Mouse (Mus musculus) spleen, embryonic (tissue): ENCODE measurements around the gene Sarnp.

Source experiments
- CTCF ChIA-PET: fragments of 350-600 bp; sonication (Branson Sonifier 250); formaldehyde crosslinking; loops from one replicate; lab custom pipeline; 2022; lab: Charles Lee

The Sarnp gene

DNA sequence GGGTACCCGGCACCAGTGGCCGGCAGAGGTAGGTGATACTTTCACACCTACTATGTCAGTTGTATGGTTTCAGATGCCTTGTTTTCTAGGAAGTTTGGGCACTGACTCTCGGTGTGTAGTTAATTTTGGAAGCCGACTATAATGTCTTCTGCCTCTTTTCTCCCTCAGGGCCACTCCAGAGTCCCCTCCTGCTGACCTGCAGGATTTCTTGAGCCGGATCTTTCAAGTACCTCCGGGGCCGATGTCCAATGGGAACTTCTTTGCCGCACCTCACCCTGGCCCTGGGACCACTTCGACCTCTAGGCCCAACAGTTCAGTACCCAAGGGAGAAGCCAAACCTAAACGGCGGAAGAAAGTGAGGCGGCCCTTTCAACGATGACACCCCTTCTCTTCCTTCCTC is at the start of gene Sarnp:
Gene Sarnp (plus strand): TSS at position 301 of the 400 bp plus-strand sequence.
- CTCF ChIA-PET = no interaction called here

GRCm38 (mm10) chr10:128772895-128773294 is 44.2 kb upstream of the Sarnp start:
- CTCF ChIA-PET = interaction anchor here (0.7 kb wide), 2 partner anchors 122 to 1673 kb away, joined by 7 to 8 read pairs; no protein-coding TSS in a partner anchor

- CTCF ChIA-PET = interaction anchor here (0.6 to 0.7 kb wide), 3 partner anchors 121 to 1674 kb away, joined by 3 to 8 read pairs (median 7); no protein-coding TSS in a partner anchor
Measured at GRCm38 (mm10) chr10:128773685-128774084, 43.4 kb upstream of the Sarnp start.

- CTCF ChIA-PET = no interaction called here
Measured at GRCm38 (mm10) chr10:128778441-128778840, 38.7 kb upstream of the Sarnp start.

GRCm38 (mm10) chr10:128779011-128779795 is 37.9 kb upstream of the Sarnp start:
- CTCF ChIA-PET = no interaction called here

DNA sequence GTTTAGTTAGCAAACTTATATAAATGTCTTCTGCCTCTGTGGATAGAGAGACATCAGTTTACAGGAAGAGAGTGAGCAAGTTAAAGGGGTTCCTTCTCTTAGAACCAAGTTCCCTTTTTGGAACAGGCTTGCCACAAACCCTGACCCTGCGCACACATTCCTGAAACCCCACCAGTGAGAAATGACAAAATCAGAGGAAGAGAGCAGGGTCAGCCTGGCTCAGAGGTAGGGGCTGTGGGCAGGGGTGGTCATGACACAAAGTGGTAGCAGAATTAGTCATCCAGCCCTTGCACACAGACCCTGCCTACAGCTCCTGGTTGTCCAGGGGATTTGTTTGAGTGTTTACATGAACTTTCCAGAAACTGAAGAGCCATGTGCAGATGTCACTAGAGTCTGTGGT is 36.9 kb upstream of the Sarnp start:
- CTCF ChIA-PET = no interaction called here

DNA sequence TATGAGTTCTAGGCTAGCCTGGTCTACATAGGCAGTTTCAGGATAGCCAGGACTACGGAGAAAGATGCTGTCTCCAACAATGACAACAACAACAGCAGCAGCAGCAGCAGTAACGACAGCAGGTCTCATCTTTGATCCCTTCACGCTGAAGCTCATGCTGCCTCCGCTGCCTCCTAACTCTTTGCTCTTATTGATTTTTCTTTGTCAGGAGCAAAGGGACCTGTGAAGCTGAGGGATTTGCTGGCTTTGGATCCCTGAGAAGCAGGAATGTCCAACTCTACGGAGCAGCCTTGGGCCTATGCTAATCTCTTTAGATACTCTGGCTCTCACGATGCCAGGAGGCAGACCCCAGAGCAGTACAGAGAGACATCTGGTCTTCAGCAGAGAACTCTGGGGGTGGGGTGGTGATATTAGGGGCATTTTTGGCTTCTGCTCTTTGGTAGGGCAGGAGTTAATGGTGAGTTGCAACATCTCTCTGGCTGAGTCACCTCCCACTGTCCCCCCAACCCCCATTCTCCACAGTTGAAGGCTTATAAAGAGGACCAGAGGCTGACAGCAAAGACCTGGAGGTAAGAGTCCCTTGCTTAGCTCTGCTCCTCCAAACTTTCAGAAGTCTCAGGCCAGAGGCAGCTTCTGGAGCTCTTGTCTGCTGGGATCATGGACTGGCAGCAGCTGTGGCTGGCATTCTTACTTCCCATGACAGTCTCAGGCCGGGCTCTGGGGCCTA is 26.6 kb upstream of the Sarnp start, which contains the start of gene Mmp19:
Gene Mmp19 (plus strand): TSS at position 513 of the 727 bp plus-strand sequence.
- CTCF ChIA-PET = no interaction called here

DNA sequence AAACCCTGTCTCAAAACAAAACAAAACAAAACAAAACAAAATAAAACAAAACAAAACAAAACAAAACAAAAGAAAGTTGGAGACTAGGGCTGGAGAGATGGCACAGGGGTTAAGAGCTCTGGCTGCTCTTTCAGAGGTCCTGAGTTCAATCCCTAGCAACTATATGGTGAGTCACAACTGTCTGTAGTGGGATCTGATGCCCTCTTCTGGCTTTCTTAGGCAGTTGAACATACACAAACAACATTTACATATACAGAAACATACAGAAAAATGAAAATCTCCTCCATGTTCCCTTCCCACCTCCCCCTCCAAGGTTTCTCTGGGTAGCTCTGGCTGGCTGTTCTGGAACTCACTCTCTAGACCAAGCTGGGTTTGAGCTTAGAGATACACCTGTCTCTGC is 25.1 kb upstream of the Sarnp start:
- CTCF ChIA-PET = interaction anchor here (0.6 kb wide), 2 partner anchors 44 to 91 kb away, joined by 3 to 9 read pairs; no protein-coding TSS in a partner anchor

GRCm38 (mm10) chr10:128793258-128793657 is 23.9 kb upstream of the Sarnp start:
- CTCF ChIA-PET = no interaction called here

- CTCF ChIA-PET = no interaction called here
Measured at GRCm38 (mm10) chr10:128794391-128794790, 22.7 kb upstream of the Sarnp start.

DNA sequence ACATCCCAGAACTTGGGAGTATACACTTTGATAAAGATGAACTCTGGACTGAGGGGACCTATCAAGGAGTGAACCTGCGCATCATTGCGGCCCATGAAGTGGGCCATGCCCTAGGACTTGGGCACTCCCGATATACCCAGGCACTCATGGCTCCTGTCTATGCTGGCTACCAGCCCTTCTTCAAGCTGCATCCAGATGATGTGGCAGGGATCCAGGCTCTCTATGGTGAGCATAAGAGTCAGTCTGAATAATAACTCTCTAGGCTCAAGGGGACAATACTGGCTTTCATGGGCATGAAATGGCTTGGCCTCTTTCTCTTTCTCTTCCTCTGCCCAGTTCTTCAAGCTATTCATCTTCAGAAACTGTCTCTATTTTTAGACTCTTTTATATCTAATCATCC is 21.6 kb upstream of the Sarnp start:
- CTCF ChIA-PET = no interaction called here

DNA sequence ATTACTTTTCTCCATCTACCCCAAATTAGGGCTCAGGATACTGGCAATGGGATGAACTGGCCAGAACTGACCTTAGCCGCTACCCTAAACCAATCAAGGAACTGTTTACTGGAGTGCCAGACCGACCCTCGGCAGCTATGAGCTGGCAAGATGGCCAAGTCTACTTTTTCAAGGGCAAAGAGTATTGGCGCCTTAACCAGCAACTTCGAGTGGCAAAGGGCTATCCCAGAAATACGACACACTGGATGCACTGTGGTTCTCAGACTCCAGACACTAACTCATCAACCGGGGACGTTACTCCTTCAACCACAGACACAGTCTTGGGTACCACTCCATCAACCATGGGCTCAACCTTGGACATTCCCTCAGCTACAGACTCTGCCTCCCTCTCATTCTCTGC is 18.5 kb upstream of the Sarnp start:
- CTCF ChIA-PET = no interaction called here

- CTCF ChIA-PET = no interaction called here
Measured at GRCm38 (mm10) chr10:128801981-128802495, 15.1 kb upstream of the Sarnp start.

DNA sequence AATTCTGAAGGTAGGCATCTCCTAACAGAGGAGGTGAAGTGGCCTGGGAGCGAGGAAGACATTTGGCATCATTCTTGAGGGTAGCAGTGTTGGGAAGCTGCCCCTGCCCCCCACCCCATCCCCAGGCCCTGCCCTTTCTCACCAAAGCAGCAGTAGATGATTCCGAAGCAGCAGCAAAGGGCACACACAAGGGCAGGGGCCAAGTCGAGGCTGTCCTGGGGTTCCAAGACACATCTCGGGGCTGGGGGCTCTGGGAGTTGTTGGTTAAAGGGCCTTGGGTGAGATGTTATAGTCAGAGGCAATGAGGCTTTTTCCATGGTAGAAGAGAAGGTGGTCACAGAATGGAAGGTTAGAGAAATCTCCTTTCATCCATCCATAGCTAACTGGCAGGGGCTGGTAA is 14.2 kb upstream of the Sarnp start:
- CTCF ChIA-PET = interaction anchor here (1.0 kb wide), 1 partner anchor 66 kb away, joined by 3 read pairs; no protein-coding TSS in a partner anchor

DNA sequence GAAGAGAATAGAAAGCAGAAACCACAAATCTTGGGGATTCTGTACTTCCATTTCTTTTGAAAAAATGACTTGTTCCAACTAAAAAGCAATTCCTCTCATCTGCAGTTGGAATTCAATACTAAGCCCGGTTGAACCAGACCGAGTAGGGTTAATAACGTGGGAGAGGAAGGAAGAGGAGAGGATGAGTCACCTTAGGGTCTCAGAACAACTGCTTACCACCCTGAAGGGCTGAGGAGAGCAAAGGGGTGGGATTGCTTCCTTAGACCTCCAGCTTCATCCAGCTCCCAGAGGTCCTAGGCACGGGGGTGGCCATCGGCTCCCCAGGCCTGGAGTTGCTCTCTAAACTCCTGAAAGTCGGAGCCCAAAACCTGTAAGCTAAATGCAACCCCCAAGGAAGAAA is 13.8 kb upstream of the Sarnp start:
- CTCF ChIA-PET = interaction anchor here (1.0 kb wide), 1 partner anchor 67 kb away, joined by 3 read pairs; no protein-coding TSS in a partner anchor

- CTCF ChIA-PET = interaction anchor here (1.0 kb wide), 1 partner anchor 67 kb away, joined by 3 read pairs; no protein-coding TSS in a partner anchor
Measured at GRCm38 (mm10) chr10:128803771-128804270, 13.3 kb upstream of the Sarnp start, which contains the start of gene Dnajc14. TSS of gene Dnajc14 (plus strand) at chr10:128804062.

DNA sequence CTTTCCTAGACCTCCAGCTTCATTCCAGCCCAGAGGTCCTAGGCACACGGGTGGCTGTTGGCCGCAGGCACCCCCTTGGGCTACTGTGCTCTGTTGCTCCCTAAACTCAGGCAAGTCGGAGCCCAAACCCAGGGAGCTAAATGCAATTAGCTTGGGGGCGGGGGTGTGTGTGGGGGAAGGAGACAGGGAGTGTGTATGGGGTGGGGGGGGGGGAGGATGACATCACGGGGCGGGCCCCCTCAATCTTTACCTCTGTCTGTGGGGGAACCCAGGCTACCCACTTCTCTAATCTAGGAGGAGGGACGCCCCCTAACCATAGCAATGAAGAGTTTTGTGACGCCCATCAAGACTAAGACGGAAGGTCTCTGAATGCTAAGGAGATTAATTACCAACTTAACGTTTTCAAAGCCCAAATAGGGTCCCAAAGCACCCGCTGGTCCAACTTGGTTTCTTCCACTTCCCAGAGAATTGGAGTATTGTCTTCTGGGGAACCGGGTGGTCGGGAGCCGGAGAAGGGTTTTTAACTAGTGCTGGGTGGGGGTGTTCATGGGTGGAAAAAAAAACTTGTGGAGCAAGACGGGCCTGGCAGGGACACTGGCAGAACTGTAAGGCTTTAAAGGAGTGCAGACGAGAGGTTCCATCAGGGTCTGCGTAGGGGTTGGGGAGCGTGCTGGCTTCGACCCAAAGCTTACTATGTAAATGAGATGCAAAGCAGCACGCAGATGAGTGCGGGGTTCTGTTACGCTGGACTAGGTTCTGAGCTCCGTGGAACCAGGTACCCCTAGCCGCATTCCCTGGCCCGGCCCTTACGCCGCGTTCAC is 12.7 kb upstream of the Sarnp start, which contains the start of gene Tmem198b:
Gene Tmem198b (minus strand): TSS at position 100 of the 821 bp plus-strand sequence.
- CTCF ChIA-PET = interaction anchor here (0.8 kb wide), 1 partner anchor 55 kb away, joined by 3 read pairs; no protein-coding TSS in a partner anchor

DNA sequence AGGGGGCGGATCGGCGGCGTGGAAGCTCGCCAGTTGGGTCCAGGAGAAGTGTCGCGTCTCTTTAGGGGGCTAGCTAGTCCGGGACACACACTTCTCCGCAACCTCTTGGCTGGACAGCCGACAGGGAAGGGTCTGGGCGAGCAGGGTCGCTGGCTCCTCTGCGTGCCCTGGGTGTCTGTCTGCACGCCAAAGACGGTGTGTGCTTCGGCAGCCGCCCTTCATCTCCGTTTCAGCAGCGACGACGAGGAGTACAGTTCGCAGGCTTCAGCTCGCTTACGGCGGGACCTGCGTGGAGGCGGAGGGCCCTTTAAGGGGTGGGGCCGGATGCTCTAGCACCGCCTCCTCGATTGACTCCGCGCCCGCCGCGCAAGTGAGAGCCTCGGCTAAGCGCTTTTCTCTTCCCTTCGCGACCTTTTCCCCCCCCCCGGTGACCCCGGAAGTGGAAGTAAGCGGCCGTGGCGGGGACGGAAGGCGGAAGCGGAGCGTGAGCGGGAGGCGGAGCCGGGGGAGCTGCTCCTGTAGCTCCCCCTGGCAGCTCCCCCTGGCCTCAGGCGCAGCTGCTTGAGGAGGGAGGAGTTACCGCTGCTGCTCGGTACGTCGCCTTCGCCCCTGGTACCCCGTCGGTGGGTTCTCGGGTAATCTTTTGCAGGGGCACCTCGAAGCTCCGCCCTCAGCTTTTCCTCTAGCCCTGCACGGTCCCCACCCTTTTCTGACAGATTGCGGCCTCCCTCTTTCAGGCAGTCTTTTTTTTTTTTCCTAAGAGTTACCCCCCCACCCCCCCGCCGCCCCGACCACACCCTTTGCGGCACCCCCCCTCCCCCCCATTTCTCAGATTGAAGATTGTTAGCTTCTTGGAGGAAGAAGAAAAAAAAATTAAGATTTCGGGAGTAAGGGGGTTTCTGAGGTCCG is 11.8 kb upstream of the Sarnp start:
- CTCF ChIA-PET = interaction anchor here (0.6 to 0.8 kb wide), 4 partner anchors 56 to 1580 kb away, joined by 3 to 9 read pairs (median 4); no protein-coding TSS in a partner anchor

DNA sequence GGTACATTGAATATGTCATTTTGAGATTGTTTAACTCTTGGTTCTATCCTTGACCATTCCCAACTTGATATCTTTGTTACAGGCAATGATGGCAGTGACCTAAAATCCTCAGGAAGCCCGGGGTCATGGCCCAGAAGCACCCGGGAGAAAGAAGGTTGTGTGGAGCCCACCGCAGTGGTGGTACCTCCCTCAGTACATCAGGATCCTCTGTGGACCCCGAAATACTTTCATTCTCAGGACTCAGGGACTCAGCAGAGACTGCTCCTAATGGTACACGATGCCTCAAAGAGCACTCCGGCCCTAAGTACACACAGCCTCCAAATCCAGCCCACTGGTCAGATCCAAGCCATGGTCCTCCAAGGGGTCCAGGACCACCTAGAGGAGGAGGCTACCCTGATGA is 11.0 kb upstream of the Sarnp start:
- CTCF ChIA-PET = no interaction called here
